Mouse (Mus musculus) megakaryocyte, embryonic 14.5 days (primary cell): ENCODE data around the gene Anapc11.

Experiments used
- FLI1 ChIP-seq: IDR thresholded peaks from 2 replicates; pipeline ENCODE4 v1.6.1; 2012; ENCODE audit warnings: low read length, inconsistent platforms, mixed read lengths
- GATA1 ChIP-seq: IDR thresholded peaks from 3 replicates; pipeline ENCODE4 v1.6.1; 2012; ENCODE audit warnings: mixed read lengths, low read length, inconsistent platforms, borderline replicate concordance

DNA sequence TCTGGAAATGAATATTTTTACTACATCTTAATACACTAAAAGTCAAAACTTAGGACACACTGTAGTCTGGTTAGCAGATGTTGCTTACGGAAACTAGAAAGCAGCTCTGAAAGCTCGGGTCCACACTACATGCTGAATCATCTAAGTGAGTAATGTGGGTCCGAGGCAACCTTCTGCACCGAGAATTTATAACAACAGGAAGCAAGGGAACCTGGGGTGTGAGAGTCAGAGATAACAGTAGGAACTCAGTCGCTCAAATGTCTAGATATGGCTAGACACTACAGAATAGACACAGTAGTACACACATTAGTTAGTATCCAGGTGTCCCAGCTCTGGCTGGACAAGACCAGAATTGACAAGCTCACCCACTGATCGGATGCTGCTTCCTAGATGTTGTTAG lies 9.7 kb upstream of the Anapc11 start:
- TF ChIP-seq GATA1 = no peak
- TF ChIP-seq FLI1 = no peak
